Mouse (Mus musculus) erythroblast, embryonic 14.5 days (primary cell): Measurements from ENCODE around the gene 3425401B19Rik. TPM values are rescaled to one million over a fixed set of nuclear protein-coding genes. Genes with fewer than 3 reads are reported as not detected.

ENCODE experiments used
- H3K27me3 ChIP-seq: 2 replicates; pipeline ENCODE4 v1.6.1; 2012; ENCODE audit warnings: inconsistent platforms; ENCODE audit not compliant: control insufficient read depth
- H3K36me3 ChIP-seq: 2 replicates; pipeline ENCODE4 v1.6.1; 2012; ENCODE audit warnings: mild to moderate bottlenecking, inconsistent platforms; ENCODE audit not compliant: control insufficient read depth
- H3K4me1 ChIP-seq: 2 replicates; pipeline ENCODE4 v1.6.1; 2012; ENCODE audit warnings: inconsistent platforms; ENCODE audit not compliant: control insufficient read depth
- H3K4me3 ChIP-seq: replicated peaks from 2 replicates; pipeline ENCODE3; 2012; ENCODE audit warnings: moderate library complexity, mild to moderate bottlenecking, inconsistent platforms
- H3K9me3 ChIP-seq: 2 replicates; pipeline ENCODE4 v1.6.1; 2012; ENCODE audit warnings: low read length, inconsistent platforms, mixed read lengths; ENCODE audit not compliant: control insufficient read depth
- GATA1 ChIP-seq: IDR thresholded peaks from 2 replicates; pipeline ENCODE4 v1.6.1; 2012; ENCODE audit warnings: low read length, inconsistent platforms, mixed read lengths
- TAL1 ChIP-seq: IDR thresholded peaks from 3 replicates; pipeline ENCODE4 v1.6.1; 2012; ENCODE audit warnings: low read length, inconsistent platforms, mixed read lengths
- polyA plus RNA-seq: library from polyadenylated mRNA; stranded (reverse); fragments of >175 nt; gene quantifications from 2 replicates; pipeline ENCODE4 v1.2.3, GENCODE M21; 2012

3425401B19Rik gene
- polyA plus RNA-seq, 1 experiment, result not detected

GRCm38 (mm10) chr14:32681603-32682002 lies 3.5 kb downstream of the 3425401B19Rik start:
- no peaks in the 10 kb centered on the region for H3K9me3 ChIP-seq
- no peaks in the 10 kb centered on the region for H3K27me3 ChIP-seq
- H3K4me1 ChIP-seq, result no peaks in the 10 kb centered on the region
- H3K4me3 ChIP-seq, result no peak overlapping the region
- TF ChIP-seq TAL1 (no peak), GATA1 (no peak)
- H3K36me3 ChIP-seq, result no peaks in the 10 kb centered on the region

GRCm38 (mm10) chr14:32678565-32678964 lies 6.5 kb downstream of the 3425401B19Rik start:
- Histone ChIP-seq H3K4me3 (no peak overlapping the region), H3K9me3 (no peaks in the 10 kb centered on the region), H3K36me3 (no peaks in the 10 kb centered on the region), H3K4me1 (no peaks in the 10 kb centered on the region), H3K27me3 (no peaks in the 10 kb centered on the region)
- TF ChIP-seq GATA1 (no peak), TAL1 (no peak)

DNA sequence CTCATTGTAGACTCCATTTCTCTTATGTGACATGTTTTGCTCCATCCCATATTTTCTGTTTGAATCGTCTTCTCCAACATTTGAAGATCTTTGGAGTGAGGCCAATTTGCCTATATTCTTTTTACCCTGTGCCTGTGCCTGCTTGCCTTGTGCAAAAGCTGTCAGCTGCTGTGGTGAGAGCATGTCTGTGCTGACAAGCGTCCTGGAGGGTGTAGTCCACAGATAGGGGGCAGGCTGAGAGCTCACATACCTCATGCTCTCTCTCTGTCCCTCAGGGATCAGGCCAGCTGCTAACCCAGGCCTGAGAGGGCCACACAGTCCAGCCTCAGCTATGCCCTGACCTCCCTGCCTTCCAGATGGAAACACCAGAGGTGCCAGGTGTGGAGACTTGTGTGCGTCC lies 11.9 kb downstream of the 3425401B19Rik start:
- H3K27me3 ChIP-seq, result no peaks in the 10 kb centered on the region
- no peak overlapping the region for H3K4me3 ChIP-seq
- no peaks in the 10 kb centered on the region for H3K4me1 ChIP-seq
- no peaks in the 10 kb centered on the region for H3K9me3 ChIP-seq
- TF ChIP-seq GATA1, result no peak
- no peaks in the 10 kb centered on the region for H3K36me3 ChIP-seq

- no peaks in the 10 kb centered on the region for H3K36me3 ChIP-seq
- H3K4me1 ChIP-seq, result no peaks in the 10 kb centered on the region
- no peaks in the 10 kb centered on the region for H3K9me3 ChIP-seq
- H3K4me3 ChIP-seq, result no peak overlapping the region
- TF ChIP-seq GATA1 (no peak), TAL1 (no peak)
- H3K27me3 ChIP-seq, result no peaks in the 10 kb centered on the region
Measured at GRCm38 (mm10) chr14:32663099-32663498, 22.0 kb downstream of the 3425401B19Rik start.

DNA sequence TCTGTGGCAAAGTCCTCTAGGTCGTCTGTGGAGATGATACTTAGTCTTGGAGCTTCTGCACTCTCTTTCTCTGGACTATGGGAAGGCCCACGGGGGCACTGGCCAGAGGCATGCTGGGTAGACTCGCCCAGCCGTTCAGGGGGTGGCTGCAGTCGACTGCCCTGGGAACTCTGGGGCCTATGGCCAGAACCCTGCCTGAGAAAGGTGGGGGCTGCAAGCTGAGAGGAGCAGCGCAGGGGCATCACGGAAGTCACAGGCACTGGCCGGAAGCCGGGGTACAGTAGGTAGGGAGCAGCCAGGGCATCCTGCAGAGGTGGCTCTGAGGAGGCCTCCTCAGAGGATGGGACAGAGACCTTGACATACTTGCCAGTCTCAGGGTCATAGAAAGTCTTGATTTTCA lies 25.3 kb downstream of the 3425401B19Rik start:
- Histone ChIP-seq H3K27me3 (no peaks in the 10 kb centered on the region), H3K4me1 (no peaks in the 10 kb centered on the region), H3K36me3 (no peaks in the 10 kb centered on the region), H3K4me3 (no peak overlapping the region), H3K9me3 (no peaks in the 10 kb centered on the region)
- TF ChIP-seq TAL1 (no peak), GATA1 (no peak)

GRCm38 (mm10) chr14:32638485-32638884 lies 46.6 kb downstream of the 3425401B19Rik start:
- no peaks in the 10 kb centered on the region for H3K36me3 ChIP-seq
- H3K4me3 ChIP-seq, result no peak overlapping the region
- no peaks in the 10 kb centered on the region for H3K9me3 ChIP-seq
- H3K27me3 ChIP-seq, result no peaks in the 10 kb centered on the region
- H3K4me1 ChIP-seq, result no peaks in the 10 kb centered on the region
- TF ChIP-seq GATA1 (no peak), TAL1 (no peak)

DNA sequence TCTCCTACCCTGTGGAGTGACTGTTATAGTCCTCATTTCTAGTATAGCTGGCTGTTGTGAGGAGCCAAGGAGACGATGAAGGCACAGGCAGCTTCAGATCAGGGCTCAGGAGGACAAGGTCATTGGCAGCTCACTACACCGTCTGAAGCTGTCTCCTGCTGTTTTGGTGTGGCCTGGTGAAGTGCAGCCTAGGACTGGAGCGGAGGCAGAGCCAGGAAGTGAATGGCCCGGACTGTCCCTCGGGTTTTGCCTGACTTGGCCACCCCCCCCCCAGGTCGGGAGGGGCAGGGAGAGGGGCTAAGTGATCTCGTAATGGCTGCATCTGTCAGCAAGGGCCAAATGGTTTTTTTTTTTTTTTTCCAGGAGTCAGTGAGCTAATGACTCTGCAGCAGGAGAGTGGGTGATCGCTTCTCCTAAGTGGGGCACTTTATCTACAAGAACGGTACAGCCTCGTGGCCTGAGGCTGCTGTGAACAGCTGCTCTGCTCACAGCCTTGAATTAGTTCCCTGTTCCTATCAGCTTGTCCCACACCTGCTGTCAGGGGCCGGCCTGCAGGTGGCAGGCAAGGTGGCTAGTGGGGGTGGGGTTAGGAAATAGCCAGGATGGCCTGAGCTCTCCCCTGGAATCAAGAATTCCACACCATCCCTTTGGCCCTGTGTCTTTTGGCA lies 50.9 kb downstream of the 3425401B19Rik start:
- no peaks in the 10 kb centered on the region for H3K9me3 ChIP-seq
- H3K4me1 ChIP-seq, result no peaks in the 10 kb centered on the region
- no peak for TF ChIP-seq GATA1
- TF ChIP-seq TAL1, result no peak
- H3K4me3 ChIP-seq, result no peak overlapping the region
- no peaks in the 10 kb centered on the region for H3K36me3 ChIP-seq
- no peaks in the 10 kb centered on the region for H3K27me3 ChIP-seq

- Histone ChIP-seq H3K4me1 (no peaks in the 10 kb centered on the region), H3K9me3 (no peaks in the 10 kb centered on the region), H3K27me3 (no peaks in the 10 kb centered on the region), H3K36me3 (no peaks in the 10 kb centered on the region), H3K4me3 (no peak overlapping the region)
- TF ChIP-seq TAL1 (no peak), GATA1 (no peak)
Measured at GRCm38 (mm10) chr14:32632908-32633600, 52.0 kb downstream of the 3425401B19Rik start.

DNA sequence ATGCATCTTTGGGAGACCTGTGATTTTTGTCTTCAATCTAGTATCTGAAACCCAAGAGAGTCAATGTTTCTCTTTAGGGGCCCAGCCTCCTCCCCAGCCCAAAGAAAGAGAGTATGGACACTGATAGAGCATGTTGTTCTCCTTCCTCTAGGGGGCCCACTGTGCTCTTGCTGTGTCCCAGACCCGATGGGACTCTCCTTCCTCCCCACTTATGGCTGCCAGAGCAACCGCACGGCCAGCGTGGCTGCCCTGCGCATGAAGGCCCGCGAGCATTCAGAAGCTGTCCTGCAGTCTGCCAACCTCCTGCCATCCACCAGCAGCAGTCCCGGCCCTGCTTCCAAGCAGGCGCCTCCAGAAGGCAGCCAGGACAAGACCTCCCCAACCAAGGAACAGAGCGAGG lies 56.5 kb downstream of the 3425401B19Rik start:
- H3K9me3 ChIP-seq, result no peaks in the 10 kb centered on the region
- no peak overlapping the region for H3K4me3 ChIP-seq
- TF ChIP-seq GATA1, result no peak
- TF ChIP-seq TAL1, result no peak
- no peaks in the 10 kb centered on the region for H3K4me1 ChIP-seq
- H3K36me3 ChIP-seq, result no peaks in the 10 kb centered on the region
- H3K27me3 ChIP-seq, result no peaks in the 10 kb centered on the region
